ENCODE assay signal across 7 mouse cellular contexts in the genomic region with DNA sequence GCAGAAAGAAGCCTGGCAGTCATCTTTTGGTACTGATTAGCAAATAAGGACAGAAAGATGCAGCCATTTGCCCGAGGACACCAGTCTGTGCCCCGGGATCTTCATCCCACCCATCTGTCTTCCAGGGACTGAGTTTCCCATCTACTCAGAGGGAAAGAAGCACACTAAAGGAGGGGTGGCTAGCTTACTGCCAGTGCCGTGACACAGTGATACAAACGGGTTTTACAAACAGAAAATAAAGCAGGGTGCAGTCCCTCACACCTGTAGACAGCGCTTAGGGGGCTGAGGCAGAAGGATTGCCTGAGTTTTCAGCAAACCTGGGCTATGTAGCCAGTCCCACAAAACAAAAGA. TPM values are rescaled to one million over a fixed set of nuclear protein-coding genes. Genes with fewer than 3 reads are reported as not detected.
DNase-seq lines count a peak whose midpoint lies in the region; ATAC-seq and TF ChIP-seq lines count a peak whose summit lies in the region.

No protein-coding gene starts in this region.

- no peak for DNase-seq in lung, postnatal 0 days (ENCODE audit: low spot score)
- DNase-seq in lung, postnatal 4 days: no peak
- no peak for DNase-seq in liver, embryonic 11.5 days (ENCODE audit: low spot score)
- DNase-seq in stomach, postnatal 0 days (ENCODE audit: low spot score): no peak
- no peak for DNase-seq in natural killer cell, adult 2 months (ENCODE audit: low spot score in 2 of 2)
- DNase-seq in kidney, postnatal 36 days: no peak

- ATAC-seq in lung, postnatal 0 days: peak; percentile 22
- peak; percentile 35 for ATAC-seq in forebrain, embryonic 12.5 days (ENCODE audit: low FRiP score)
- ATAC-seq in liver, embryonic 11.5 days (replicated peaks; ENCODE audit: low FRiP score): peak; percentile 15
- peak; percentile 11 for ATAC-seq in stomach, postnatal 0 days (ENCODE audit: low FRiP score, low TSS enrichment)

- TF ChIP-seq EP300 in lung, postnatal 0 days (IDR thresholded peaks at IDR 0.05): no peak
- TF ChIP-seq EP300 in stomach, postnatal 0 days (optimal IDR thresholded peaks at IDR 0.05): no peak

- WGBS in lung, postnatal 0 days: 9% methylated on average over 5 of the region's 5 CpGs
- 14% methylated on average over 5 of the region's 5 CpGs for WGBS in forebrain, embryonic 12.5 days
- 11% methylated on average over 5 of the region's 5 CpGs for WGBS in liver, embryonic 11.5 days
- WGBS in stomach, postnatal 0 days: 4% methylated on average over 5 of the region's 5 CpGs

- peak overlapping the region; percentile 74; the same call in 1 of the 2 replicates for H3K4me3 ChIP-seq in lung, postnatal 0 days (ENCODE audit: low read depth, low read length)
- H3K4me3 ChIP-seq in forebrain, embryonic 12.5 days (replicated peaks): peak overlapping the region; percentile 82
- peak overlapping the region; percentile 82 for H3K4me3 ChIP-seq in liver, embryonic 11.5 days (ENCODE audit: low read depth, low read length)
- peak overlapping the region; percentile 91 for H3K4me3 ChIP-seq in stomach, postnatal 0 days (ENCODE audit: low read depth, low read length)

- peaks cover 6% of the 10 kb centered on the region; the same call in 1 of the 2 replicates for H3K4me1 ChIP-seq in lung, postnatal 0 days (ENCODE audit: insufficient read depth, low read depth, low read length)
- peaks cover 15% of the 10 kb centered on the region for H3K4me1 ChIP-seq in forebrain, embryonic 12.5 days
- peaks cover 15% of the 10 kb centered on the region for H3K4me1 ChIP-seq in liver, embryonic 11.5 days (replicated peaks; ENCODE audit: control insufficient read depth, insufficient read depth, low read length)
- H3K4me1 ChIP-seq in stomach, postnatal 0 days (replicated peaks; ENCODE audit: control insufficient read depth, insufficient read depth): peaks cover 6% of the 10 kb centered on the region; the same call in 1 of the 2 replicates

- H3K4me2 ChIP-seq in lung, postnatal 0 days (replicated peaks; ENCODE audit: low read depth, low read length): peak overlapping the region; percentile 95
- peak overlapping the region; percentile 96 for H3K4me2 ChIP-seq in forebrain, embryonic 12.5 days
- peak overlapping the region; percentile 66 for H3K4me2 ChIP-seq in liver, embryonic 11.5 days
- peak overlapping the region; percentile 50 for H3K4me2 ChIP-seq in stomach, postnatal 0 days (replicated peaks; ENCODE audit: low read depth)

- H3K27me3 ChIP-seq in lung, postnatal 0 days (replicated peaks; ENCODE audit: insufficient read depth, low read length): no peaks in the 10 kb centered on the region
- H3K27me3 ChIP-seq in forebrain, embryonic 12.5 days: peaks cover 15% of the 10 kb centered on the region; the same call in 1 of the 2 replicates
- H3K27me3 ChIP-seq in liver, embryonic 11.5 days (replicated peaks; ENCODE audit: control insufficient read depth, insufficient read depth, low read length): no peaks in the 10 kb centered on the region
- no peaks in the 10 kb centered on the region for H3K27me3 ChIP-seq in stomach, postnatal 0 days (ENCODE audit: control insufficient read depth, insufficient read depth, low read length)

- H3K9ac ChIP-seq in lung, postnatal 0 days (replicated peaks; ENCODE audit: low read depth): no peak overlapping the region
- H3K9ac ChIP-seq in forebrain, embryonic 12.5 days: peak overlapping the region; percentile 85; the same call in 1 of the 2 replicates
- H3K9ac ChIP-seq in liver, embryonic 11.5 days (ENCODE audit: low read depth, low read length): peak overlapping the region; percentile 39; the same call in 1 of the 2 replicates
- H3K9ac ChIP-seq in stomach, postnatal 0 days (ENCODE audit: low read length): peak overlapping the region; percentile 59; the same call in 1 of the 2 replicates

- no peaks in the 10 kb centered on the region for H3K9me3 ChIP-seq in lung, postnatal 0 days (ENCODE audit: low read length)
- no peaks in the 10 kb centered on the region for H3K9me3 ChIP-seq in forebrain, embryonic 12.5 days
- H3K9me3 ChIP-seq in liver, embryonic 11.5 days (ENCODE audit: control insufficient read depth, low read length): no peaks in the 10 kb centered on the region
- no peaks in the 10 kb centered on the region for H3K9me3 ChIP-seq in stomach, postnatal 0 days (ENCODE audit: control insufficient read depth, low read length)

- peaks cover 6% of the 10 kb centered on the region; the same call in 1 of the 2 replicates for H3K36me3 ChIP-seq in lung, postnatal 0 days (ENCODE audit: insufficient read depth, low read length)
- H3K36me3 ChIP-seq in forebrain, embryonic 12.5 days (replicated peaks): peaks cover 21% of the 10 kb centered on the region
- H3K36me3 ChIP-seq in liver, embryonic 11.5 days (ENCODE audit: control insufficient read depth, insufficient read depth, low read length): peaks cover 10% of the 10 kb centered on the region
- peaks cover 9% of the 10 kb centered on the region; the same call in 1 of the 2 replicates for H3K36me3 ChIP-seq in stomach, postnatal 0 days (ENCODE audit: control insufficient read depth, insufficient read depth, low read length)

- peak overlapping the region; percentile 22; the same call in 1 of the 2 replicates for H3K27ac ChIP-seq in lung, postnatal 0 days (ENCODE audit: low read length)
- H3K27ac ChIP-seq in forebrain, embryonic 12.5 days: peak overlapping the region; percentile 63; the same call in 1 of the 2 replicates
- peak overlapping the region; percentile 39 for H3K27ac ChIP-seq in liver, embryonic 11.5 days (ENCODE audit: low read depth, low read length)
- peak overlapping the region; percentile 86 for H3K27ac ChIP-seq in stomach, postnatal 0 days (replicated peaks)

- no peak for TF ChIP-seq CTCF in lung, postnatal 0 days (IDR thresholded peaks at IDR 0.05)
- TF ChIP-seq CTCF in stomach, postnatal 0 days (IDR thresholded peaks at IDR 0.05; ENCODE audit: low read depth): no peak

RNA-seq across cellular contexts. Expression of a gene that starts 5.9 kb away (rescaled TPM):
- polyA plus RNA-seq in lung, postnatal 0 days (2015; fragmentation: Nextera tagmentation; extraction: Ambion mirVana): 60.5 and 61.6 TPM in 2 replicates
- polyA plus RNA-seq in forebrain, embryonic 12.5 days (2016; fragmentation: Nextera tagmentation; extraction: Ambion mirVana): 105 and 117 TPM in 2 replicates
- polyA plus RNA-seq in liver, embryonic 11.5 days (2014; fragmentation: Nextera tagmentation; extraction: Ambion mirVana): 98.1 and 103 TPM in 2 replicates
- polyA plus RNA-seq in stomach, postnatal 0 days (2015; fragmentation: Nextera tagmentation; extraction: Ambion mirVana): 109 and 114 TPM in 2 replicates

RNA-seq across cellular contexts. Expression of a gene that starts 7.1 kb away (rescaled TPM):
- polyA plus RNA-seq in lung, postnatal 0 days (2015; fragmentation: Nextera tagmentation; extraction: Ambion mirVana): not detected in 2 replicates
- polyA plus RNA-seq in forebrain, embryonic 12.5 days (2016; fragmentation: Nextera tagmentation; extraction: Ambion mirVana): 0.17 and 0.24 TPM in 2 replicates
- not detected in 2 replicates for polyA plus RNA-seq in liver, embryonic 11.5 days (2014; fragmentation: Nextera tagmentation; extraction: Ambion mirVana)
- 4.8 and 8.5 TPM in 2 replicates for polyA plus RNA-seq in stomach, postnatal 0 days (2015; fragmentation: Nextera tagmentation; extraction: Ambion mirVana)

RNA-seq across cellular contexts. Expression of a gene that starts 19.9 kb away (rescaled TPM):
- polyA plus RNA-seq in lung, postnatal 0 days (2015; fragmentation: Nextera tagmentation; extraction: Ambion mirVana): 3.6 and 4.1 TPM in 2 replicates
- 2.3 and 3.3 TPM in 2 replicates for polyA plus RNA-seq in forebrain, embryonic 12.5 days (2016; fragmentation: Nextera tagmentation; extraction: Ambion mirVana)
- polyA plus RNA-seq in liver, embryonic 11.5 days (2014; fragmentation: Nextera tagmentation; extraction: Ambion mirVana): 7.2 and 8.1 TPM in 2 replicates
- polyA plus RNA-seq in stomach, postnatal 0 days (2015; fragmentation: Nextera tagmentation; extraction: Ambion mirVana): 13.8 and 14.9 TPM in 2 replicates

RNA-seq across cellular contexts. Expression of a gene that starts 32.2 kb away (rescaled TPM):
- 22.7 and 28.1 TPM in 2 replicates for polyA plus RNA-seq in lung, postnatal 0 days (2015; fragmentation: Nextera tagmentation; extraction: Ambion mirVana)
- polyA plus RNA-seq in forebrain, embryonic 12.5 days (2016; fragmentation: Nextera tagmentation; extraction: Ambion mirVana): 1.2 and 1.4 TPM in 2 replicates
- polyA plus RNA-seq in liver, embryonic 11.5 days (2014; fragmentation: Nextera tagmentation; extraction: Ambion mirVana): 13.4 and 15.1 TPM in 2 replicates
- polyA plus RNA-seq in stomach, postnatal 0 days (2015; fragmentation: Nextera tagmentation; extraction: Ambion mirVana): 3.5 TPM in 2 replicates

RNA-seq across cellular contexts. Expression of a gene that starts 59.7 kb away (rescaled TPM):
- 2.2 and 3.3 TPM in 2 replicates for polyA plus RNA-seq in lung, postnatal 0 days (2015; fragmentation: Nextera tagmentation; extraction: Ambion mirVana)
- polyA plus RNA-seq in forebrain, embryonic 12.5 days (2016; fragmentation: Nextera tagmentation; extraction: Ambion mirVana): 0.10 and 0.22 TPM in 2 replicates
- polyA plus RNA-seq in liver, embryonic 11.5 days (2014; fragmentation: Nextera tagmentation; extraction: Ambion mirVana): 1.5 and 1.6 TPM in 2 replicates
- polyA plus RNA-seq in stomach, postnatal 0 days (2015; fragmentation: Nextera tagmentation; extraction: Ambion mirVana): 0.41 and 0.46 TPM in 2 replicates

Comparison
In these comparisons a context has a peak if more than half of its experiments do, and no peak if none do; other contexts are left out.
1. H3K27ac ChIP-seq: peak in every context shown above with its lines; median percentile 86 in stomach, postnatal 0 days; 63 in forebrain, embryonic 12.5 days; 39 in liver, embryonic 11.5 days; 22 in lung, postnatal 0 days.